In genomic region chr10:8339645-8340428, GRCm38 (mm10) we compare ENCODE assay signal across 15 mouse cellular contexts.
DNase-seq lines count a peak whose midpoint lies in the region; ATAC-seq and TF ChIP-seq lines count a peak whose summit lies in the region.
"Had no signal": no experiment of that assay in that cellular context is flagged by ENCODE, and none has a peak within 500 bp of the region (broad histone marks: within the 10 kb centered on the region; RNA-seq: fewer than 3 reads in every experiment).

No protein-coding gene starts in this region.

- H3K4me3 ChIP-seq in forebrain, embryonic 16.5 days (replicated peaks; ENCODE audit: low read length), result no peak overlapping the region
- H3K4me3 ChIP-seq in forebrain, embryonic 12.5 days (replicated peaks), result no peak overlapping the region
- no peak overlapping the region for H3K4me3 ChIP-seq in hindbrain, postnatal 0 days (ENCODE audit: low read length)
- H3K4me3 ChIP-seq: myocyte; stomach, embryonic 15.5 days had no signal

- DNase-seq in layer of hippocampus, adult 11-12 months (ENCODE audit: low spot score), result peak; percentile 17
- DNase-seq in layer of hippocampus, adult 9-10 months (ENCODE audit: low spot score), result no peak
- peak; percentile 41 to 55 for DNase-seq in cerebellum, adult 18-20 months
- peak; percentile 59 for DNase-seq in hindbrain, postnatal 0 days (ENCODE audit: low spot score)
- DNase-seq in spleen, adult 12 weeks (ENCODE audit: low spot score), result no peak
- DNase-seq in adrenal gland, adult 2 months, result no peak
- DNase-seq: B cell, adult 2 months; kidney, adult 18-20 months; lung, postnatal 4 days; thymus, postnatal 25 days had no signal

- no peaks in the 10 kb centered on the region for H3K9me3 ChIP-seq in forebrain, embryonic 16.5 days (ENCODE audit: control insufficient read depth, low read length)
- H3K9me3 ChIP-seq in forebrain, embryonic 12.5 days, result no peaks in the 10 kb centered on the region
- H3K9me3 ChIP-seq in hindbrain, postnatal 0 days (ENCODE audit: low read length), result no peaks in the 10 kb centered on the region
- H3K9me3 ChIP-seq: stomach, embryonic 15.5 days had no signal

- no peak overlapping the region for H3K4me2 ChIP-seq in forebrain, embryonic 16.5 days (ENCODE audit: low read length)
- H3K4me2 ChIP-seq in forebrain, embryonic 12.5 days, result no peak overlapping the region
- no peak overlapping the region for H3K4me2 ChIP-seq in hindbrain, postnatal 0 days (ENCODE audit: low read depth, low read length)
- H3K4me2 ChIP-seq: stomach, embryonic 15.5 days had no signal

- 76% methylated on average over 12 of the region's 12 CpGs for whole genome bisulfite sequencing in forebrain, embryonic 16.5 days
- WGBS in forebrain, embryonic 12.5 days, result 81% methylated on average over 12 of the region's 12 CpGs
- 53% methylated on average over 12 of the region's 12 CpGs for WGBS in hindbrain, postnatal 0 days

- peak; percentile 61 for ATAC-seq in forebrain, embryonic 16.5 days
- no peak for ATAC-seq in forebrain, embryonic 12.5 days (ENCODE audit: low FRiP score)
- ATAC-seq in hindbrain, postnatal 0 days, result peak; percentile 82

- 0 out of 2 replicates have a peak, but pooled peaks have one; percentile 7 for TF ChIP-seq CTCF in hindbrain, postnatal 0 days (IDR thresholded peaks at IDR 0.05; ENCODE audit: low read depth)

- H3K27me3 ChIP-seq in forebrain, embryonic 16.5 days (replicated peaks; ENCODE audit: control insufficient read depth, insufficient read depth, low read length), result no peaks in the 10 kb centered on the region
- no peaks in the 10 kb centered on the region for H3K27me3 ChIP-seq in forebrain, embryonic 12.5 days
- H3K27me3 ChIP-seq in hindbrain, postnatal 0 days (ENCODE audit: insufficient read depth, low read length), result no peaks in the 10 kb centered on the region
- H3K27me3 ChIP-seq: stomach, embryonic 15.5 days had no signal

- no peaks in the 10 kb centered on the region for H3K36me3 ChIP-seq in forebrain, embryonic 16.5 days (ENCODE audit: control insufficient read depth, insufficient read depth)
- H3K36me3 ChIP-seq in forebrain, embryonic 12.5 days (replicated peaks), result no peaks in the 10 kb centered on the region
- H3K36me3 ChIP-seq in hindbrain, postnatal 0 days (ENCODE audit: insufficient read depth, low read length), result no peaks in the 10 kb centered on the region
- H3K36me3 ChIP-seq: stomach, embryonic 15.5 days had no signal

- no peak overlapping the region for H3K27ac ChIP-seq in forebrain, embryonic 16.5 days (ENCODE audit: low read length)
- H3K27ac ChIP-seq in forebrain, embryonic 12.5 days, result no peak overlapping the region
- H3K27ac ChIP-seq in hindbrain, postnatal 0 days, result peak overlapping the region; percentile 42; the same call in 1 of the 2 replicates
- H3K27ac ChIP-seq: liver, embryonic 14.5 days; stomach, embryonic 15.5 days had no signal

- H3K9ac ChIP-seq in forebrain, embryonic 16.5 days (replicated peaks; ENCODE audit: low read depth, low read length), result no peak overlapping the region
- no peak overlapping the region for H3K9ac ChIP-seq in forebrain, embryonic 12.5 days
- no peak overlapping the region for H3K9ac ChIP-seq in hindbrain, postnatal 0 days (replicated peaks; ENCODE audit: low read length)
- H3K9ac ChIP-seq: liver, embryonic 14.5 days; stomach, embryonic 15.5 days had no signal

- H3K4me1 ChIP-seq in forebrain, embryonic 16.5 days (replicated peaks; ENCODE audit: control insufficient read depth, insufficient read depth, low read length), result no peaks in the 10 kb centered on the region; the same call in 1 of the 2 replicates
- no peaks in the 10 kb centered on the region for H3K4me1 ChIP-seq in forebrain, embryonic 12.5 days
- 0 out of 2 replicates have a peak, but pooled peaks cover 7% of the 10 kb centered on the region for H3K4me1 ChIP-seq in hindbrain, postnatal 0 days (ENCODE audit: insufficient read depth, low read length)
- H3K4me1 ChIP-seq: stomach, embryonic 15.5 days had no signal

Comparison
In these comparisons a context has a peak if more than half of its experiments do, and no peak if none do; other contexts are left out.
1. DNase-seq: peak in layer of hippocampus, adult 11-12 months (single experiment), cerebellum, adult 18-20 months (2 of 2) and hindbrain, postnatal 0 days (single experiment); none in layer of hippocampus, adult 9-10 months (single experiment), spleen, adult 12 weeks (single experiment) and adrenal gland, adult 2 months (single experiment).